Mouse (Mus musculus) liver, embryonic 11.5 days (tissue): Measurements from ENCODE around the gene Gigyf2. TPM values are rescaled to one million over a fixed set of nuclear protein-coding genes. Genes with fewer than 3 reads are reported as not detected.
A peak's percentile ranks its signal among the peaks of the same experiment; 100 is the strongest.

Source experiments
- ATAC-seq: fragments of 200-750 bp; cut with Nextera tagmentation; replicated peaks from 2 replicates; pipeline ENCODE4 v1.8.0; 2017; ENCODE audit warnings: moderate number of reproducible peaks, mild to moderate bottlenecking, moderate TSS enrichment, moderate library complexity; ENCODE audit not compliant: low FRiP score
- DNase-seq: peaks from one replicate; pipeline ENCODE4 v3.0.0-alpha.2; 2017; ENCODE audit warnings: low spot score
- H3K27ac ChIP-seq: fragments of 300-500 bp; sonication (generic); 2 replicates; pipeline ENCODE4 v1.5.1; 2014; ENCODE audit warnings: mild to moderate bottlenecking, low read depth, low read length, control low read depth
- H3K27me3 ChIP-seq: fragments of 300-500 bp; sonication (generic); replicated peaks from 2 replicates; pipeline ENCODE4 v1.6.1; 2014; ENCODE audit warnings: low read length, mixed read lengths; ENCODE audit not compliant: control insufficient read depth, insufficient read depth
- H3K36me3 ChIP-seq: fragments of 300-500 bp; sonication (generic); 2 replicates; pipeline ENCODE4 v1.6.1; 2014; ENCODE audit warnings: mild to moderate bottlenecking, low read length, moderate library complexity, mixed read lengths; ENCODE audit not compliant: control insufficient read depth, insufficient read depth
- H3K4me1 ChIP-seq: fragments of 300-500 bp; sonication (generic); replicated peaks from 2 replicates; pipeline ENCODE4 v1.6.1; 2014; ENCODE audit warnings: low read length, mixed read lengths; ENCODE audit not compliant: control insufficient read depth, insufficient read depth
- H3K4me2 ChIP-seq: fragments of 300-500 bp; sonication (generic); 2 replicates; pipeline ENCODE4 v1.6.1; 2014; ENCODE audit warnings: mild to moderate bottlenecking, control low read depth, moderate library complexity
- H3K4me3 ChIP-seq: fragments of 300-500 bp; sonication (generic); 2 replicates; pipeline ENCODE4 v1.5.1; 2014; ENCODE audit warnings: low read depth, low read length, control low read depth
- H3K9ac ChIP-seq: fragments of 300-500 bp; sonication (generic); 2 replicates; pipeline ENCODE4 v1.6.1; 2014; ENCODE audit warnings: low read depth, low read length, control low read depth
- H3K9me3 ChIP-seq: fragments of 300-500 bp; sonication (generic); 2 replicates; pipeline ENCODE4 v1.6.1; 2016; ENCODE audit warnings: low read length, inconsistent platforms, mixed read lengths; ENCODE audit not compliant: control insufficient read depth
- WGBS: fragments of 180-500 bp; shearing (Covaris S2); extraction: QIAGEN DNeasy Blood & Tissue Kit; methylation state at CpG from one replicate; pipeline ENCODE4 v1.1.7; 2014; 5-methylcytosine and 5-hydroxymethylcytosine counted together
- polyA plus RNA-seq: library from polyadenylated mRNA; unstranded; fragments of >200 nt; fragmentation: Nextera tagmentation; extraction: Ambion mirVana; gene quantifications from 2 replicates; pipeline ENCODE4 v1.2.1, GENCODE M21; 2014

Gigyf2 gene
- polyA plus RNA-seq, 1 experiment from 2014 or later, result 40.4 TPM

- H3K9ac ChIP-seq, result no peak overlapping the region
- no peaks in the 10 kb centered on the region for H3K9me3 ChIP-seq
- DNase-seq (no peak), ATAC-seq (no peak)
- H3K27ac ChIP-seq, result no peak overlapping the region
- no peaks in the 10 kb centered on the region for H3K36me3 ChIP-seq
- no peak overlapping the region for H3K4me3 ChIP-seq
- no peaks in the 10 kb centered on the region for H3K27me3 ChIP-seq
- WGBS, result 74% methylated on average over 2 of the region's 2 CpGs
- no peak overlapping the region for H3K4me2 ChIP-seq
- H3K4me1 ChIP-seq, result no peaks in the 10 kb centered on the region
These were observed 13.7 kb upstream of the Gigyf2 start for GRCm38 (mm10) chr1:87313116-87313515.

- Histone ChIP-seq H3K9ac (no peak overlapping the region), H3K27me3 (no peaks in the 10 kb centered on the region), H3K4me1 (no peaks in the 10 kb centered on the region), H3K4me2 (no peak overlapping the region), H3K27ac (no peak overlapping the region), H3K9me3 (no peaks in the 10 kb centered on the region), H3K36me3 (no peaks in the 10 kb centered on the region), H3K4me3 (no peak overlapping the region)
- WGBS, result 82% methylated on average over 8 of the region's 8 CpGs
- DNase-seq (no peak), ATAC-seq (no peak)
These were observed 12.8 kb upstream of the Gigyf2 start for GRCm38 (mm10) chr1:87313843-87314570.

- Histone ChIP-seq H3K9me3 (peaks cover 6% of the 10 kb centered on the region; the same call in 1 of the 2 replicates), H3K36me3 (no peaks in the 10 kb centered on the region), H3K4me3 (no peak overlapping the region), H3K9ac (no peak overlapping the region), H3K4me2 (no peak overlapping the region), H3K27me3 (no peaks in the 10 kb centered on the region), H3K4me1 (no peaks in the 10 kb centered on the region), H3K27ac (no peak overlapping the region)
- ATAC-seq (no peak), DNase-seq (no peak)
- 79% methylated on average over 2 of the region's 2 CpGs for WGBS
These were observed 11.4 kb upstream of the Gigyf2 start for GRCm38 (mm10) chr1:87315431-87315830.

GRCm38 (mm10) chr1:87315894-87316293 is 10.9 kb upstream of the Gigyf2 start:
- Histone ChIP-seq H3K9ac (no peak overlapping the region), H3K4me2 (no peak overlapping the region), H3K9me3 (peaks cover 6% of the 10 kb centered on the region; the same call in 1 of the 2 replicates), H3K27me3 (no peaks in the 10 kb centered on the region), H3K4me3 (no peak overlapping the region), H3K36me3 (no peaks in the 10 kb centered on the region), H3K4me1 (no peaks in the 10 kb centered on the region), H3K27ac (no peak overlapping the region)
- DNase-seq, result no peak
- 66% methylated on average over 2 of the region's 2 CpGs for WGBS
- no peak for ATAC-seq

GRCm38 (mm10) chr1:87316672-87317071 is 10.1 kb upstream of the Gigyf2 start:
- Histone ChIP-seq H3K36me3 (no peaks in the 10 kb centered on the region), H3K9me3 (peaks cover 10% of the 10 kb centered on the region), H3K4me1 (no peaks in the 10 kb centered on the region), H3K4me3 (no peak overlapping the region), H3K4me2 (no peak overlapping the region), H3K9ac (no peak overlapping the region), H3K27me3 (no peaks in the 10 kb centered on the region), H3K27ac (no peak overlapping the region)
- DNase-seq (no peak), ATAC-seq (no peak)
- 76% methylated on average over 3 of the region's 3 CpGs for WGBS

- Histone ChIP-seq H3K4me1 (no peaks in the 10 kb centered on the region), H3K4me2 (no peak overlapping the region), H3K36me3 (no peaks in the 10 kb centered on the region), H3K9ac (no peak overlapping the region), H3K27ac (no peak overlapping the region), H3K27me3 (no peaks in the 10 kb centered on the region), H3K4me3 (no peak overlapping the region), H3K9me3 (peaks cover 10% of the 10 kb centered on the region)
- DNase-seq (no peak), ATAC-seq (no peak)
- WGBS, result 4% methylated on average over 1 of the region's 1 CpGs
These were observed 5.7 kb upstream of the Gigyf2 start for GRCm38 (mm10) chr1:87321071-87321470.

- H3K9me3 ChIP-seq, result peaks cover 10% of the 10 kb centered on the region
- no peak overlapping the region for H3K4me2 ChIP-seq
- no peak overlapping the region for H3K4me3 ChIP-seq
- no peaks in the 10 kb centered on the region for H3K4me1 ChIP-seq
- WGBS, result 85% methylated on average over 3 of the region's 3 CpGs
- H3K9ac ChIP-seq, result no peak overlapping the region
- no peaks in the 10 kb centered on the region for H3K27me3 ChIP-seq
- DNase-seq, result no peak
- no peak overlapping the region for H3K27ac ChIP-seq
- no peaks in the 10 kb centered on the region for H3K36me3 ChIP-seq
- ATAC-seq, result no peak
These were observed 4.0 kb upstream of the Gigyf2 start for GRCm38 (mm10) chr1:87322778-87323177.

- Histone ChIP-seq H3K4me1 (peaks cover 7% of the 10 kb centered on the region; the same call in 1 of the 2 replicates), H3K4me3 (no peak overlapping the region), H3K27me3 (no peaks in the 10 kb centered on the region), H3K4me2 (no peak overlapping the region), H3K27ac (no peak overlapping the region), H3K36me3 (no peaks in the 10 kb centered on the region), H3K9me3 (peaks cover 10% of the 10 kb centered on the region), H3K9ac (no peak overlapping the region)
- no peak for DNase-seq
- ATAC-seq, result no peak
These were observed 2.1 kb upstream of the Gigyf2 start for GRCm38 (mm10) chr1:87324649-87325048.

GRCm38 (mm10) chr1:87327165-87327861 is 515 bp downstream of the Gigyf2 start:
- no peaks in the 10 kb centered on the region for H3K27me3 ChIP-seq
- ATAC-seq (peak; percentile 74), DNase-seq (no peak)
- H3K4me1 ChIP-seq, result peaks cover 9% of the 10 kb centered on the region; the same call in 1 of the 2 replicates
- peak overlapping the region; percentile 84 for H3K4me2 ChIP-seq
- H3K36me3 ChIP-seq, result no peaks in the 10 kb centered on the region
- peak overlapping the region; percentile 91 for H3K4me3 ChIP-seq
- no peaks in the 10 kb centered on the region for H3K9me3 ChIP-seq
- H3K9ac ChIP-seq, result peak overlapping the region; percentile 88
- WGBS, result under 1% methylated on average over 50 of the region's 53 CpGs
- peak overlapping the region; percentile 81 for H3K27ac ChIP-seq
